Mouse (Mus musculus) kidney, postnatal 4 days (tissue): Measurements from ENCODE around the gene Pias3.
"Not testable (repeated sequence)": the region's sequence is repeated elsewhere in the genome, so short reads cannot be mapped to it uniquely, and the experiment has no call there.

ENCODE experiments used
- DNase-seq, 2 experiments: peaks; one replicate each; pipeline ENCODE4 v3.0.0; 2021; ENCODE audit warnings: mixed read lengths in 2 of 2

Gene Pias3

DNA sequence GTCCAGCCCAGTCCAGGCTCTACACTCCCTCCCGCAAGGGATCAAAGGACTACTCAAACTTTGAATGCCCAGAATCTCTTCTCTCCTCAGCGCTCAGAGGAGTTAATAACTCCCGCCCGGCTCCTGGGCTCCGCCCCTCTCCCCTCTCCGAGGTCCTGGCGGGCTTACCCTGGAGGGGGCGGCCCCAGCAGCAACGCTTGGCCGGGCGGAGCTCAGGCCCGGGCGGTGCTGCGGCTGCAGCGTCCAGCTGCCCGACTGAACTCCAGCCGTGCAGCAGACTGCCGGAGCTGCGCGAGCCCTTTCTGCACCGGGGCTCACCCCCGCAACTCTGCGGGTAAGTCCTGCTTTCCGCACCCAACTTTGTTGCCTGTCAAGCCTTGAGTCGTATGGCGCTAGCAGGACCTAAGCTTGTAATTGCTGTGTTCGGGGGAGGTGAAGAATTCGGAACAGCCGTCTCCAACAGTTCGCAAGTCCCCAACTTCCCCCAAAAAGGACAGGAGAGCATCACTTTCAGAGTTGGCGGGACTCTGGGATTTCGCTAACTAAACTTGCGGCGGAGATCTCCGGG is at the start of gene Pias3:
Pias3 (plus strand) TSS at position 187 of the 568 bp plus-strand sequence.
- DNase-seq = peak; percentile 90 to 94

DNA sequence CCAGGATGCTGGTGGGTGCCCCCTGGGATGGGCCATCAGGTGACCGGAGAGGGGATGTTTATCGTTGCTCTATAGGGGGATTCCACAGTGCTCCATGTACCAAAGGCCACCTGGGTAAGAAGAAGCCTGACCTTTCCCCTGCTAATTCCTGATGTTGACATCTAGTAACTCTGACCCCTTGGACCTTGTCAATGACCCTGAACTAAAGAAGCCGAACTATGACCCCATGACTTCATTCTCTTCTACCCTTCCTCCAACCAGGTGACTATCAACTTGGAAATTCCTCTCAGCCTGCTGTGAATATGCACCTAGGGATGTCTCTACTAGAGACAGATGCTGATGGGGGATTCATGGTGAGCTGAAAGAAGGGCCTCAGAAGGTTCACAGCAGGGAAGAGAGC is 48.8 kb upstream of the Pias3 start:
- DNase-seq = no peak

DNA sequence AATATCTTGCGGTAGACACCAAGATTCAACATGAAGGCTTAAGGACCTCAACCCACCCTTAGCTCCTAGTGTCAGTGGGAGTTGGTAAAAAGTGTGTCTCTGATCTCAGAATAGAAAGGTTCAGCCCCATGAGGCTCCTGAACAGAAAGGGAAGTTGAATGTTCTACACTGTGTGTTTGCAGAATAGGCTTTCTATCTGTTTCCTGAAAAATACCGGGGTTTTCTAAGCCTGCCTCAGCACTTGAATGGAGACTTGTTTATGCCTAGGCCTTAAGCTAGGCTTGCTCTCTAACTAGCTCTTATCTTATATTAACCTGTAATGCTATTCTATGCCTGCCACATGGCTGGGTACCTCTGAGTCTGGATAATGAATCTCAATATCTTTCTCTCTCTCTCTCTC is 35.3 kb upstream of the Pias3 start:
- no peak for DNase-seq

DNA sequence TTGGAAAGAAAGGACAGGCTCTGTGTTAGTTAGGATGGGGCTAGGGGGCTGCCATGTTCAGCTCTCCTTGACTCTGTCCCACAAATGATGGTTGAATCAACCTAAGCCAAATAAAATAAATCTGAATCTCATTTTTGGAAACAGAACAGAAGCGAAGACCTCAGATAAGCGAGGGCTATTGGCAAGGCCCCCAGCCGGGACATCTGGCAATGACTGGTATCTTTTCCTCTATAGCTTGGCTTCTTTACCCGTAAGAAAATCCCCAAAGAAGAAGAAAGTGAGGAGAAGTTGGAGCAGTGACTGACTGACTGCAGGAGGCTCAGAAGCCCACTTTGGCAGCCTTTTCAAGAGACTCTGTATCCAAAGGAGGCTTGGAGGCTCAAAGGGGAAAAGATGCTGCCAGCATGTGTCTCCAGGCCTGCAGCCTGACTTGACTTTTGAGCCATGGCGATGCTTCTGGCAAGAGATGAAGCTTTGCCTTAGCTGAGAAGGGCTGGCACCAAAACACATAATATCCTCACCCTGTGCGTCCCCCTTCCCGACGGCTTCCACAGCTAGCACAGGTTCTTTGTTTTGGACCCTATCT is 33.4 kb upstream of the Pias3 start:
- DNase-seq = no peak

DNA sequence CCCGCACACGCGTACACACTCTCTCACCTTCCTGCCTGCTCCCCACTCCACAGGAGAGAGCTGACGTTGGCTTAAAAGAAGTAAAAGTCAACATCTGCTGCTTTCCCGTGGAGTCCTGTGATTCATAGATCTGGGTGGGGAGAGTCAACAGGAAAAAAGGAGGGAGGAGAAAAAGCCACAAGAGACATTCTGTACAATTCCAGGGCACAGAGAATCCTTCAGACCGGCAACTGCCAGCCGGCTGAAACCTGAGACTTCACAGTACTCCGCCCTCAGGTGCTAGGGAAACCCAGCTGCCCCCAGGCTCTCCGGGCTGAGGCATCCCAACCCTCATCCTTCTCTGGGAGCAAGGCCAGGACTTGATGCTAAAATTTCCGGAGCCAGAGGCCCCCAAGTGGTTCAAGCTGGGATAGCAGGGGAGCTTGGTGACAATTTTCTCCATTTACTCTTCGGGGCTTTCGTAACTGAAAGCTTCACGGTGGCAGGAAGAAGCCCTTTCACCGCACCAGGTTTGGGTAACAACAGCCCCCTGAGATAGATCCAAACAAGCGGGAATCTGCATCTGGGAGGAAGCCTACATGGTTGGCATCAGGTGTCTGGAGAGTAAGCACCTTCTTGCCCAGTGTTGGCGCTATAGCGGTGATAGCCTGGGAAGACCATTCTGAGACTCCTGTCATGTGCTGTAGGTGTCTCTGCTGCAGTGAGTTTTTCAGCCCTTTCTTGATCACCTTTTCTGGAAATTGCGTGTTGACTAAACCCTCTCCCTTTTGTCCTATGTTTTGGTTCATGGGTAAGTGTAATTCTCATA is 32.5 kb upstream of the Pias3 start:
- peak; percentile 90 to 92 for DNase-seq

DNA sequence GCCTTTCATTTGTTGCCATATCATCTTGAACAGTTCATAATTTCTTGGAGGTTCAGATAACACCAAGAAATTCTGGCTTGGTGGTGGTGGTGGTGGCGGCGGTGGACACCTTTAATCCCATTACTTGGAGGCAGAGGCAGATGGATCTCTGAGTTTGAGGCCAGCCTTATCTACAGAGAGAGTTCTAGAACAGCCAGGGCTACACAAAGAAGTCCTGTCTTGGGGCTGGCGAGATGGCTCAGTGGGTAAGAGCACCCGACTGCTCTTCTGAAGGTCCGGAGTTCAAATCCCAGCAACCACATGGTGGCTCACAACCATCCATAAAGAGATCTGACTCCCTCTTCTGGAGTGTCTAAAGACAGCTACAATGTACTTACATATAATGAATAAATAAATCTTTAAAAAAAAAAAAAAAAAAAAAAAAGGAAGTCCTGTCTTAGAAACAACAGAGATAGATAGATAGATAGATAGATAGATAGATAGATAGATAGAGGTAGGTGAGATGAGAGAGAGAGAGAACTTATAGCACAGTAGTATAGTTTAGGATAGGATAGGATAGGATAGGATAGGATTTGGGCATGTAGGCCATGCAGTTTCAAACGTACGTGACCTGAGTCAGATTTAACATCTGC is 30.3 kb upstream of the Pias3 start:
- not testable (repeated sequence) for DNase-seq

DNA sequence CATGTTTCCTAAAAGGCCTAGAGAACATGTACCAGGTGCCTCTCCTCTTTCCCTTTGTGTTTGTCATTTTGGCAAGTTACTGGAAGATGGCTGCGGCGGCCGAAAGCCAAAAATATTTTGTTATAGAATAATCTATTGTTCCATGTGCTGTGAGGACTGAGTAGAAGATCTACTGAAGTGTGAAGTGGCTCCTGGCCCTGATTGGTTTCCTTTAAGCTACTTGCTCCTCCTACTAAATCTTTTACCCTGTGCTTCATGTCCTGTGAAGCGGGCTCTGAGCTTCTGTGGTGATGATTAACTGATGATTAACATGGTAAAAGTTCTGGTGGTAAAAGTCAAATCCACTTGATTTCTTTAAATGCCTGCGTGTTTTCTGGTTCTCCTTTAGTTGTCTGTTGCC is 29.3 kb upstream of the Pias3 start:
- DNase-seq = no peak

DNA sequence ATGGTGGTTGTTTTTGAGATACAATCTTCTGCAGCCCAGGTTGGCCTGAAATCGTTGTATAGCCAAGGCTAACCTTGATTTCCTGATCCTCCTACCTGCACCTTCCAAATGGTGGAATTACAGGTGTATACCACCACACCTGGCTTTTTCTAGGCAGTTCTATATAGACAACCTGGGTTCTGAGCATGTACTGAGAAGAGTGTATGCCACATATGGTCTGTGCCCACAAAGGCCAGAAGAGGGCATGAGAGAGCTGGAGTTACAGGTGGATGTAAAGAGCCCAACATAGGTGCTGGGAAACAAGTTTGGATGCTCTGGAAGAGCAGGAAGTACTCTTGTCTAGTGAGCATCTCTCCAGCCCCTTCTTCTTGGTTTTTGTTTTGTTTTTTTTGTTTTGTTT is 28.9 kb upstream of the Pias3 start:
- peak; percentile 53 to 66 for DNase-seq

DNA sequence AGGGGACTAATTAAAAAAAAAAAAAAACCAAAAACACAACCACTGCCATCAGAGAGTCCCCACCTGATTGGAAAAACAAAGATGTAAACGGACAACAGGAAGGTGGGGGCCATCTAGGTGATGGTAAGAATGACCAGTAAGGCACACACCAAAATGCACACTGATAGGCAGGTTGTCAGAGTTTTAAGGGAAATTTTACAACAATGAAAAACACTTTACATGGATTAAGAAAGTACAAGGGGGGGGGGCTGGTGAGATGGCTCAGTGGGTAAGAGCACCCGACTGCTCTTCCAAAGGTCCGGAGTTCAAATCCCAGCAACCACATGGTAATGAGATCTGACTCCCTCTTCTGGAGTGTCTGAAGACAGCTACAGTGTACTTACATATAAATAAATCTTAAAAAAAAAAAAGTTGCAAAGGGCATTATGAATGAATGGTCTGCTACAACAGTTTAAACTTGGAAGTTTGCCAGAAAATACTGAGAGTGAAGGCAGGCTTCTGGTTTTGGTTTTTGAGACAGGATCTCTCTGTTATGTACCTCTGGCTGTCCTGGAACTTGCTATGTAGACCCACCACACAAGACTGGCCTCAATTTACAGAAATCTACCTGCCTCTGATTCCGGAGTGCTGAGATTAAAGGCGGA is 27.6 kb upstream of the Pias3 start:
- DNase-seq = no peak

DNA sequence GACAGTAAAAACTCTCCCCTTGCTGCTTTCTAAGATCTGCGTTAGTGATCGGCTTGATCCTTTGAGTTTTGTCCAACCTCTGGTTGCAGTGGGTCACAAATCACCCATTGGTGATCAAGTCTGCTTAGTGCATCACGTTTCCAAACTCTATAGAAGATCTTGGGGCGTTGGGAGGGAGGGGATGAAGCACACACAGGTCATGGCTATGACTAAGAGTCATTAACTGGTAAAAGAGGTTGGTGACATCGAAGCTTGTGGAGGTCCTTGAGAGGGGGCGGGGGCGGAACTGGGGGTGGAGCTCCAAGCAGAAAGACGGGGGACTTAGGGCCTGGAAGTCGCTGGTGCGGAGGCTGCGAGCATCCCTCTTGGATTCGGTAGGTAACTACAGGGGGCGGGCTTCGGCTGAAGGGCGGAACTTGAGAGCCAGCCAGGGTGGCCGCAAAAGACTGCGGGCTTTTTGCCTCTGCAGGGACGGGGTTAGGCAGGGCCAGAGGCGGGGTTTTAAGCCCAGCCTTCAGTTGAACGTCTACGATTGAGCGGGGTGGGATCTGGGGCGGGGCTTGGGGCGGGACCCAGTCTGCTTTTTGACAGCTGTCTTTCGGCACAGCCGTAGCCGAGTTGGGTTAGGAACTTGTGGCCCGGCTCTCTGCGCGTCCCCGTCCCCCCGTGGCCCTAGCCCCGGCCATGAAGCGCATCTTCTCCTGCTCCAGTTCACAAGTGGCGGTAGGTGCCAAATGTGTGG is 26.3 kb upstream of the Pias3 start, which contains the start of gene Ankrd35:
Ankrd35 (plus strand) TSS at position 405 of the 742 bp plus-strand sequence.
- DNase-seq = peak; percentile 86 to 92

DNA sequence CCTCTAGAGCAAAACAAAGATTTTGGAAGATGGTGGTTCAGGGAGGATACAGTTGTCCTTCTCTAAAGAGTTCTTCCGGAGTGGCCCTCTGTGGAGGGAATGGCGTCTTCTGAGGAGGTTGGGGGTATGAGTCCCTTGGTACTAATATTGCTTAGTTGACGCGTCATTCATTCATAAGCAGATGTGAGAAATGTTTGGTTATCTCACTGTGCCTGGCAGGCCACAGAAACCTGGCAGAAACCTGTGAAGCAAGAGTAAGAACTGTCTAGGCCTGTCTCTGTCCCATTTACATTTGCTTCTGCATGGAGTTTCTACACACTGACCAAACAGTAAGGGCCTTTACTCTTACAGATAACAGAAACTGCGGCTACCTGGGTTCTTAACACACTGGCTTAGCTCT is 24.7 kb upstream of the Pias3 start:
- DNase-seq = no peak

DNA sequence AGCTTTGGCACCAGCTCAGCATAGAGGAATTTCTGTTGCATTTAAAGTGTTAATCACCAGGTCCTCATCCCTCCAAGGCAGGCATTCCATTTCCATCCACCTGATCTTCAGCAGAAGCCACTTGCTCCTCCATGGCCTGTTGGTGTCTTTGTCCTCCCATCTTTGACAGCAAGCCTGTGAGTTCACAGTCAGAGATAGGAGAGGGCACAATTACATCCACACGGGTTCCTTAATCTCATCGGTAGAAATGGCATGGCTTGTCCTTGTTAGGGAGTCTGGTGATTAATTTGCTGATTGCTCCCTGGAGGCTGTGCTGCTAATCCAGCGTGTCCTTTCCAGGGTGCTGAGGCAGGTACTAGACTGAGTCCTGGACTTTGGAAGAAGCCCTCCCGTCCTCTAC is 22.7 kb upstream of the Pias3 start:
- DNase-seq = no peak

DNA sequence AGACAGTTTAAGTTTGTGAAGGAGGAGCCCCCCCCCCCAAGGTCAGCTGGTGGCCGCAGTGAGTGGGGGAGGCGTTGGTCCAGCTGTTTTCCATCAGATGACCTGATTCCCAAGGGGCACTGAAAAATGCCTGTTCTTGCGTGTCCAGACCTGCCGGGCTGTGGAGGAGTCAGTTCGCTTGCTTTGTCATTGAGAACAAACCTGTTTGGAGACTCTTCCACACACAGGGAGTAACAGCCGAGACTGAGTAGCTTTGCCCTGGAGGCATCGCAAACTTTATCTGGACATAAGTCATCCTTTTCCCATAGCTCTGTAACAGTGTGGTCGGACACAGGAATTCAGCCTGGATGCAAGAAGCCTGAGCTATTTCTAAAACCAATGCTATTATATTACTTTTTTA is 21.7 kb upstream of the Pias3 start:
- DNase-seq = peak; percentile 68 to 77

DNA sequence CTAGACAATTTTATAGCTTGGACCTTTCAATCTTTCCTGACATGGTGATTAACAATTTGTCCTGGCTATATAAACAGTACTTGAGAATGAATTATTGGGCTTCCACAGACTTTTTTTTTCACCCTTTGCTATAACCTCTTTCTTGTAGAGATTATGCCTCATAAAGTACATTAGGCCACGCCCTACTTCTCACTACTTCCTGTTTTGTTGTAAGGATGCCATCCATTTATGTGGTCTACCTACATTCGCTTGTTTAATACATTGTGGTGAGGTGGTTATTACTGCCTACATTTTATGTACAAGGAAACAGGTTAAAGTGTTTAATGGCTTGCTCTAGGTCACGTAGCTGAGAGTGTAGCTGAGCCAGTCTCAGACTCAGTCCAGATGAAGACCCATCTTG is 21.0 kb upstream of the Pias3 start:
- DNase-seq = no peak

DNA sequence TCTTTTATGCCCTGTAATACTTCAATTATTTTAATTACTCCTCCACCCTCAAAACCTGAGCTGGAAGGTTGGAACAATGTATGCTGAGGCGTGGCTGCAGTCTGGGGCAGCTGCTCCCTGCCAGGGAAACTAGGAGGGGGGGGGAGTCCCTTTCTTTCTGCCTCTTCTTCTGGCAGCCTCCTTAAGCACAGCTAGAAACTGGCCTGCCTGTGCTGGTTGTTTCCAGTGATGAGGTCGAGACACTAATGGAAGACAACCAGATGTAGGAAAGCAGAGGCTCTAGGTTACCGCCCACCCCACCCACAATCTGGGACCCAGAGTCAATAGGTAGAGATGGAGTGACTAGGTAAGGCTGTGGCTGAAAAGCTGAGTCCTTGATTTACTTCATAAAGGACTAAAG is 20.5 kb upstream of the Pias3 start:
- no peak for DNase-seq

DNA sequence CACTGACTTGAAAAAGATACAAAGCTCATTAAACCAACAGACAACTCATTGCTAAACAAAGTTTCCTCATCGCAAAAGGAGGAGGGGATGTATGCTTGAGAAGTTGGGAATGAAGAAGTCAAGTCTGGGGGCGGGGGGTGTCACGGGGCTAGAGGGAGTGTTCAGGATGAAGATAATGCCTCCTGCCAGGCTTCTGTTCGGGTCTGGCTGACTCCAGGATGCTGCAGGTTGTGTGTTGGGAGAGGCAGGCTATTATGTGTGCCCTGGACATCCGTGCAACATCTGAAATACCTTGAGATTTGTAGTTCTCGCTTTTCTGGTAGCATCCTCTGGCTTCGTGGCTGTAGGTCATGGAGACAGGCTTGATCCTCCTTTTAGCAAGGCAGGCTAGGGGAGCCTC is 17.7 kb upstream of the Pias3 start:
- DNase-seq = no peak

DNA sequence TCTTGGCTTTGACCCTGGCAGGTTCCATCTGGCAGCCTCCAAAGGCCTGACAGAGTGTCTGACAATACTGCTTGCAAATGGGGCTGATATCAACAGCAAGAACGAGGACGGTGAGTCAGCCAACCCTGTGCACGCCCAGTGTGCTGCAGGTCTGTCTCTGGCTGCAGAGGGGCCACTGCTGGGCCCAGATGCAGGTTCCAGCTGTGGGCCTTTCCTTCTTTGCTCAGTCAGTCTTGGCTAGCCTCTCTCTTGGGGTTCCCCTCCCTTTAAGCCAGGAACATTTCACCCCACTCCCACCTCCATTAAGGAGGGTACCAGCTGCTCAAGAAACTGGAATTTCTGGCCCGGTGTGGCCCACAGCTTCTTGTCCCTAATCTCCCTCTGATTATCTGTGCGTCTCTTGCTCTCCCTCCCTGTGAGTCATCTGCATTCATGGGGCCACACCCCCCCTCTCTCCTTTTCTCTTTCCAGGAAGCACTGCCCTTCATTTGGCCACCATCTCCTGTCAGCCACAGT is 17.0 kb upstream of the Pias3 start:
- DNase-seq = no peak

DNA sequence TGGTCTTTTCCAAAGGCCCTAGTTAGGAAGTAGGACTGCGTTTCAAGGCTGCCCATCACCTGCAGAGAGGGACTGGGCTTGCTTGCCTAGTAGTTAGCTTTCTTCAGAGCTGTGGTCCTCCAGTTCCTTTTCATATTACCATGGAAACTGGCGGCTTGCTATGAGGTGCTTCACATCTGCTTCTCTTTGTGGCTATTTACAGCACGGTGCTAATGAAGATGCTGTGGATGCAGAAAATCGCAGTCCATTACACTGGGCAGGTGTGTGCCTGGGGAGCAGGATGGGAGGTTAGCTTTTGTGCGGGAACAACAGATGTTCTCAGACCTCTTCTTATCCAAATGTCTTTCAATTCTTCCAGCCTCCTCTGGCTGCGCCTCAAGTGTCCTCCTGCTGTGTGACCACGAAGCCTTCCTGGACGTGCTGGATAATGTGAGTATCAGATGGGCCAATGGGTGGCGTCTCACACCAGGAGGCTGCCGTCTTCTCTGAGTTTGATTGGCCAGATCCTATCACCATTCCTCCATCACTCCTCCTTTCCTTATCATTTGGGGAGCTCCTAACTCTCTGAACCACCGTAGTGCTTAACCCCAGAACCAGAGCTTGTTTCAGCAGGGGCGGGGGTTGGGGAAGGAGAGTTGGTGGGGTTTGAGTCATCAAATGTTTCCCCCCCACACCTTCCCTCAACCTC is 15.8 kb upstream of the Pias3 start:
- no peak for DNase-seq

DNA sequence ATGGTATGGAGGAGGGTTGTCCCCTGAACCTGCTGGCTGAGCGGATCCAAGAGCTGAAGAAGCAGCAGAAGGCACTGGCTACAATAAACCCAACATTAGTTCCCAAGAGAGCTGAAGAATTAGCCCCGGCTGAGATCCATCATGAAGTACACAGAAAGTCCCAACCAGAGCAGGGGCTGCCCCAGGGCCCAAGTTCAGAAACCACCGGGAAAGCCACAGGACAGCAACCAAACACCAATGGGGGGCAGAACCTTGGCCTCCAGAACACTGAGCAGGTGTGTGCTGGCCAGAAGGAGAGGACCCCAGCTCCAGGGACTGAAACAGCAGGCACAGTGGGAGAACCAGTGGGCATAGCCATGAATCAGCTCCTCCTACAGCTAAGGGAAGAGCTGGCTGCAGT is 12.7 kb upstream of the Pias3 start:
- no peak for DNase-seq

DNA sequence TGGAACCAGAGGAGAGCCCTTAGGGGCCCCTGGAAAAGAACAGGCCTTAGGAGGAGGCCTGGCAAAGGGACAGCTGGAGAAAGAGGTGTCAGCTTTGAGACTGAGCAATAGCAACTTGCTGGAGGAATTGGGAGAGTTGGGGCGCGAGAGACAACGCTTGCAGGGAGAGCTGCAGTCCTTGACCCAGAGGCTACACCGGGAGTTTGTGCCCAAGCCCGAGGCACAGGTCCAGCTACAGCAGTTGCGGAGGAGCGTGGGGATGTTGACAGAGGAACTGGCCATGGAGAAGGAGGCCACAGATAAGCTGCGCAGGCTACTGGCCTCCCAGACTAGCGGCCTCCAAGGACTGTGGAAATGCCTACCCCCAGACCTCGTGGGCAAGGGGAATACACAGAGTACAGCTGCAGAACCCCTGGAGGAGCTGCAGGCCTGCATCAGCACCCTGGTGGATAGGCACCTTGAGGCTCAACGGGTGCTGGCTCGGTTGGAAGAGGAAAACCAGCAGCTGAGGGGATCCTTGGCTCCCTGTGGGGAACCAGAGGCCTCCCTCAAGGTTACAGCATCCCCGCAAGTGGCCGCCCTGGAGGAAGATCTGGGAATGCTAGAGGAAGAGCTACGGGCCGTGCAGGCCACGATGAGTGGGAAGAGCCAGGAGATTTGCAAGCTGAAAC is 11.9 kb upstream of the Pias3 start:
- DNase-seq = no peak

DNA sequence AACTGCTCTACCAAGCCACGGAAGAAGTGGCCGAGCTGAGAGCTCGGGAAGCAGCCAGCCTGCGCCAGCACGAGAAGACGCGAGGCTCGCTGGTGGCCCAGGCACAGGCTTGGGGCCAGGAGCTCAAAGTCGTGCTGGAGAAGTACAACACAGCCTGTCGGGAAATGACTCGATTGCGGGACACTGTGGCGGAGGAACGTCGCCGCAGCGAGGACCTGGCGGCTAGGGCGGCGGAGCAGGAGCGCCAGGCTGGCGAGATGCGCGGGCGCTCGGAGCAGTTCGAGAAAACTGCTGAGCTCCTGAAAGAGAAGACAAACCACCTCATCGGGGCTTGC is 11.4 kb upstream of the Pias3 start:
- peak; percentile 30 to 41 for DNase-seq
